Mouse (Mus musculus): ENCODE data around the gene Kcnk4.

Gene Kcnk4

DNA sequence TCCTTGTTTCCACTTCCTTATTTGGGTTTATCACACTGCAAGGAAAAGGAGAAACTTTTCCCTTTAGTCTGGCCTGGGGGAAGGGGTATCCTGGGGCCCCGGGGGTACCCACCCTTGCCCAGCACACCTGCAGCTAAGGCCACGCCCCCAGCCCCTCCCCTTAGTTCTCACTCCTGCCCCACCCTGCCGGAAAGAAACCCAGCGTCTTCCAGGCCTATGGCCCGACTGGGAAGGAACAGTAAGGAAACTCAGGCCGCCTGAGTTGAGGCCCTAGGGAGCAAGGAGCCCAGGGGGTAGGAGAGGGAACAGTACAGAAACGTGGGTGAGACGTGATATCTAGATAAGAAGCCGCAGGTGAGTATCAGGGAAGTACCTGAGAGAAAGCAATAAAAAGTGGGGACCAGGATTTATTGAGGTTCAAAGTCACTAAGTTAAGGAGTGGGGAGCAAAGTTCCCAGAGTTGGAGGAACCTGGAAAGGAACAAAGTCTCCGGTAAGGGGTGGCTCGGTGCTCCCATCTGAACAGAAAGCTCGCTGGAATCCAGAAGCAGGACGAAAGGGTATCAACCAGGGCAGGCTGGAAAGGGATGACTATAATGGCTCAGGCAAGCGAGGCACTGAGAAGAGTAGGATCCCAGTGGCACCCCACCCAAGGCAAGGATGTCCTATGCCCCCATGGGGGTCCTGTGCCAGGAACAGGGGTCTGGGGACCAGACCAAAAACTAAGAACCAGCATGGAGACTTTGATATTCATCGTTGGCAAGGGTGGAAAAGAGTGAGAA, 34.4 kb upstream of the Kcnk4 start:
- DNase-seq (ENCODE audit: low read depth, low spot score): no peak

DNA sequence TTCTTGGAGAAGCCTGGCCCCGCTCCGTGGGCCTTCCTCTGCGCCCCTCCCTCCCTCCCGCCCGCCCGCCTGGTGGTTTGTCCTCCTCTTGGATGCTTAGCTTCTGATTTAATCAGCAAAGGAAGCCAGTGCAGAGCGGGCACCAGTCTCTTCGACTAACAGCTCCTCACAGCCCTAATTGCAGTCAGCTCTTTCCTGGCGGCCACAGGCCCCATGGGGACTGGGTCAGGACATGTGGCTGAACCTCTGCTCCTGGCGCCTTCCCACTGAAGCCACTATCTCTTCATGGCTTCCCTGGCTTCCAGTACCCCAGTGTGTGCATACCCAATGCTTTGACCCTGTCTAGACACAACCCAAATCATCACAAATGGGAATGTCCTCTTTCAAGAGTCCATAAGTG, 22.1 kb upstream of the Kcnk4 start:
- no peak for DNase-seq (ENCODE audit: low read depth, low spot score)

DNA sequence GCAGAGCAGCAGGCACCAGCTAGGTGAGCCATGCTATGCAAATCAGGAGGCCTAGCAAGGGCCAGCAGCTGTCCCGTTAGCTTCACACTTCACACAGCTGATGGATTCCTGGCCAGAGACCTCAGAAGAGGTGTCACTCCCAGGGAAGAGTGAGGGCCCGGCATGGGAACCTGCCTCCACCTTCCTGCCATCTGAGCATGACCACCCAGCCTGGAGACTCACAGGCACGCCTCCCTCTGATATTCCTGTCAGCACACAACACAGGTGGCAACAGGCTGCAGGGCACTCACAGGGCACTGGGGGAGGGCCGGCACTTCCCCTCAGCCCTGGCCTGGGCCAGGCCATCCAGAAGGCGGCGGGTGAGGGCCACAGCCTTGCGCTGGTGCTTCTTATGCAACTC, 21.1 kb upstream of the Kcnk4 start:
- DNase-seq (ENCODE audit: low read depth, low spot score): no peak

DNA sequence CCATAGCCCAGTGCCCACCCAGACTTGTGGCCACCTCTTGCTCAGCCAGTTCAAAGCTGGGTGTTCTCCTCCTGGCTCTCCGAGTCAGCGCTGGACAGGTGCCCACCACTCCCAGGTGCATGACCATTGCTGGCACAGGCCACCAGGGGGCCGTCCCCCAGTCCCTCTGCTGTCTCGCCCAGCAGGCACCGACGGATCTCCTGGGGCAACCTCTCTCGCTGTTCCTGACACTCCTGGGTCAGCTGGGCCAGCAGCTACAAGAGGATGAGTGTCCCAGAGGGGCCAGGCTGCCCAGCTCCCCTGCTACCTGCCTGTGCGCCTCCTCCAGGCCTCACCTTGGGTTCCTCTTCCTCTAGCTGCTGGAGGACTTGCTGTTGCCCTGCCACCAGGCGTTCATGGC, 19.7 kb upstream of the Kcnk4 start:
- no peak for DNase-seq (ENCODE audit: low read depth, low spot score)

DNA sequence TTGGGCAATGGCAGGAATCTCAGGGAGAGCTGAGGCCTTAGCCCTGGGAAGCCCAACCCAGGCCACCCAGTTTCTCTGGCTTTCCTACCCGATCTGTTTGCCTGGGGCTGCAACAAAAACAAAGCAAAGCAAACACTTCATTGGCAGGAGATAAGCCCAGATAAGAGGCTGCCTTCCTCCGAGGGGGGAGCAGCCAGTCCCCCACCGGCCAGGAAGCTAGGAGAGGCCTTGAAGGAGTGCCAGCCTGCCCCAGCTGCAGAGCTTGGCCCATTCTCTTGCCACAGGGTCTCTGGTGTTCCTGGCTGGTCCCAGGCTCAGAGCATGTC, 18.4 kb upstream of the Kcnk4 start:
- no peak for DNase-seq (ENCODE audit: low read depth, low spot score)

DNA sequence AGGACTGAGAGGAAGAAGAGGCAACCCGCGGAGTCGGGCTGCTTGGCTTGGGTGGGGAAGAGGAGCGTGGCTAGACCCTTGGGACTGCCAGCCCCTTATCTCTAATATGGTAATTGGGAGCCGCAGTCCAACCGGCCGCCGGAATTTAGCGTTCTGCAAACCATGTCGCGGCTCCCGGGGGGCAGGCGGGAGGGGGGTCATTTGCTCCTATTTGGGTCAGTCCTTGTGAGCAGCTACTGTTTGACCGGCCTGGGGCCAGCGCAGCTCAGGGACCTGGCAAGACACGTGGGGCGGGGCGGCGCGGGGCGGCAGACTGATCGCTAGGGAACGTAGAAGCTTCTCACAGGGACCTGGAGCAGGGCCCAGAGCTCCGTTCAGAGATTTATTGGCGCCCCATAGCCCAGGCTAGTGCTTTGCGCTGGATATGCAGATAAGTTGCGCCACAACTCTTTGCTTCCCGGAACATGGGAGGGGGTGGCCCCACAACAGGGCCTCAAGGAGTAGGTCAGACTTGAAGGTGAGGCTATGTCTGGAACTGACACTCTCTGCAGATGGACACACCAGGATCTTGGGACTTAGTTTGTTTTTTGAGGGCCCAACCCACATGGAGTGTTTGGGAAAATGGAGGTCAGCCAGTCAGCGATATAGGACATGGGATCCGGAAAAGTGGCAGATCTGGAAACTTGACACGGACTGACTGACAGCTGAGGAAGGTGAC, 17.8 kb upstream of the Kcnk4 start:
- peak; percentile 26 for DNase-seq (ENCODE audit: low read depth, low spot score)

DNA sequence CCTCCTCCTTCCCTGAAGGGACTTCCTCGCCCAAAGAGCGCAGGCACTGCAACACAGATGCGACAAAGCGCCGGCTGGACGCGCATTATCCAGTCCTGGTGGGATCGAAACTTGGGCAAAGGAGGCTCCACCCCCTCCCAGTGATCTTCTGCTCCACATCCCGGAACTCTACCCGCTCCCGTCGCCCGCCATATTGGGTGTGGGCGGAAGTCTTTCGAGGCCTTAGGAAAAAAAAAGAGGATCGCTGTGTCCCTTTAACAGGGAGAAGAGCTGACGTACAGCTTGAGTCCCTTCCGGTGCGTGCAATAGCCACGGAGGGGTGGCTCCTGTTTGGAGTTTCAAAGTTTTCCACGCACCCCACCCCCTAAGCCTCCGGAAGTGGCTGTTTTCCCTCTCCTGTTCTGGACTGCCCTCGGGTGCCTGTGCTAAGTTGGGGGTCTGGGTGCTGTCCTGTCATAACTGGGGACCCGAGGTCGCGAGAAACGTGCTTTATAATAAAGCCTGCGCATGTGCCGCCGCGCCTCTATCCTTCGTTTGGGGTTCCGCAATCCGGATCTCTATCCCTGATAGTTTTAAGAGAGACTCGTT, 17.2 kb upstream of the Kcnk4 start:
- DNase-seq (ENCODE audit: low read depth, low spot score): peak; percentile 83

DNA sequence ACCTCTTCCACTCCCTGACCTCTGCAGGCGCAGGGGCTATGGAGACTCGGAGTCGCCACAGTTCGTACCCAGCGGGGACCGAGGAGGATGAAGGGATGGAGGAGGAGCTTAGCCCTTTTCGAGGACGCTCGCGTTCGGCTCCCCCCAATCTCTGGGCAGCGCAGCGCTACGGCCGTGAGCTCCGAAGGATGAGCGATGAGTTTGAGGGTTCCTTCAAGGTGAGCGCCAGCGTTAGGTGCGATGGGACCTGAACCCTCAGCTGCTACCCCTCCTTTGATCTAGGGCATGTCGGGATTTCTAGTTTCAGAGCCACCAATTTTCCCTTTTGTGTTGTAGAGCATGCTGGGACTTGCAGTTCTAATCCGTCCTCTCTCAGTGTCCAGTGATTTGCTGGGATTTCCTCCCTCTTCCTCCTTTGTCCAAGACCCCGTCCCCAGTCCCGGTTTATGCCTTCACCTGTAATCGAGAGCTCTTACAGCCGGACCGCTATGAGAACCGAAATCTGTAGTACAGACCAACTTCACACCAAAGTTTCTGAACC, 16.4 kb upstream of the Kcnk4 start:
- DNase-seq (ENCODE audit: low read depth, low spot score): no peak

DNA sequence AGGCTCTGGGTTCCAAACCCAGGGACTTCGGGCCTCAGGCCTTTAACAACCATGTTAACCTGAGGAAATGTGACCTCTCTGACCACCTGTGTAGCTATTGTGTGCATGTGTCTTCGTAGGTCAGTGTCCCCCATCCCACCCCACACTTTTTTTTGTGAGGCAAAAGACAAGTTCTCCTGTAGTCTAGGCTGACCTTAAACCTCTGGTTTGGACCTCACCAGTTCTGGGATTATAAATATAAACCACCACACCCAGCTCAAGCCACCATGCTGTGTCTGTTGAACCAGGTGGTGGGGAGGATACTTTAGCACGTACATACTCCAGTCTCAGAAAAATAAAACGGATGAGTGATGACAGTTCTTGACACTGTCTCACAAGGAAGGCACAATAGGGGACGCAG, 15.6 kb upstream of the Kcnk4 start:
- no peak for DNase-seq (ENCODE audit: low read depth, low spot score)

DNA sequence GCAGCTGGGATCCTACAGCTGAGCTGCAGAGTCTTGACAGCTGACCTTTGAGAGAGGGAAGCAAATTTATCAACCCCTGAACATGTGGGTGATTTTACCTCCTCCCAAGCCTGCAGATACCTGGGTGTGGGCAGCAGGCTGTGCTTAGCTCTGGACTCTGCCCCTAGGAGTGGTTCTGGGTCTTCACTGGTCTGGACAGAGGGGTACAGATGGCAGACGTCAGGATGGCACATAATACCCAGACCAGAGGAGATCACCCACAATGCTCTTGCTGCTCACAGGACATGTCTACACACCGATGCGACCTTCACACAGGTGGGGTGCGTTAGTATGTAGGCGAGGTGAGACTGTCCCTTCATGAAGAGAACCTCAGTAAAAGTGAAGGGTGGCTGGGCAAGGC, 15.2 kb upstream of the Kcnk4 start:
- no peak for DNase-seq (ENCODE audit: low read depth, low spot score)

DNA sequence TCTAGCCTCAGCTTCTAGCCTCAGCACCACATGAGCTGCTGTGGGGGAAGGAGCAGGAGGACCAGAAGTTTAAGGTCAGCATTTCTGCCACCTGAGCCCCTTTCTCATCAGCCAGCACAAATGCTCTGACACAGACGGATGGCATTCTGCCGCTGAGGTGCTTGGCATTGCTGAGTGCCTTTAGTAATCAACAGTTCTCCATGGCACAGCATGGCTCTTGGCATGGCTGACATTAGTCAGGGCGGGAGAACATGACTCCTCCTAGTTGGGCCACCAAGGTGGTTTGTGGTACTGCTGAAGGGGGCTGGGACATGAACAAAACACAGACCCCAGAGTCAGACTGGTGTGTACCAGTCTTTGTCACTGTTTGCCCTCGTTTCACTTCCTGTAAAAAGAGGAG, 13.9 kb upstream of the Kcnk4 start:
- DNase-seq (ENCODE audit: low read depth, low spot score): no peak

DNA sequence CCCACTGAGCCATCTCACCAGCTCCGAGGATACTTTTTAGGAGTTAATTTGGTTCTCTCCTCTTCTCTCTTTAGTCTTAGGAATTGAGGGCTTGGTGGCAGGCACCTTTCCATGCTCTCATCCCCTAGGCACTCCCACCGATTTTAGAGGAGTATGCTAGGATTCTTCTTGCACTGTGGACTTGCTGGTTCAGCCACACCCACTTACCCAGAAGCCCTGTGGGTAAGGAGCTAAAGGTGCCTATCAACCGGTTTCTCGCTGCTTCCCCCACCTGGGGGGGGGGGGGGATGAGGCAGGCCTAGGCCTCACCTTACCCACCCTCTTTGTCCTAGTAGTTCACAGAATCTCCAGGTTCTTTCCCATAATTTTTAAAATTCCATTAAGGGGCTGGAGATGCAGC, 13.4 kb upstream of the Kcnk4 start:
- DNase-seq (ENCODE audit: low read depth, low spot score): no peak

DNA sequence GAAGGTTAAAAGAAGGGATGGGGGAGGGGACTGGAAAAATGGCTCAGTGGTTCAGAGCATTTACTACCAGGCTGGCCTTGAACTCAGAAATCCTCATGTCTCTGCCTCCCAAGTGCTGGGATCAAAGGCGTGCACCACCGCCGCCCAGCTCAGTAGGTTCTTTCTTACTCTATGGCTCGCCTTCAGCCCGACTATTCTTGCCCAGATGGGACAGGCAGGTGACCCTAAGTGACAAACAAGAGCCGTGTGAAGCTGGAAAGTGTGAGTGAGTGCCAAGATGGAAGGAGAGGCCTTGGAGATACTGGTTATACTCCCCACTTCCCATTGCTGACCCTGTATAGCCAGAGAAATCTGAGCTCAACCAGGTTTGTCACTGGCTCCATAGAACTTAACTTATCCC, 9.4 kb upstream of the Kcnk4 start:
- no peak for DNase-seq (ENCODE audit: low read depth, low spot score)

DNA sequence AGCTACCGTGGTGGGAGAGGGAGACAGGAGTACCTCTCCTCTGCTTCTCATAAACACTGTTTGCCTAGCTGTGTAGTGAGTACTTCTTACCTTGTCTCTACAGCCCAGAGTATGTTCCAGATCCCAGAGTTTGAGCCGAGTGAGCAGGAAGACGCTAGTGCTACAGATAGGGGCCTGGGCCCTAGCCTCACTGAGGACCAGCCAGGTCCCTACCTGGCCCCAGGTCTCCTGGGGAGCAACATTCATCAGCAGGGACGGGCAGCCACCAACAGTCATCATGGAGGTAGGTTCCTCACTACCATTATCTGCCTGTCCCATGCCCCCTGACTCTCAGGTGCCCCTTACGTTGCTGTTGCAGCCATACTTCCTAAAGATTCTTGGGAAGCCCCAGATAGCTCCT, 8.4 kb upstream of the Kcnk4 start:
- no peak for DNase-seq (ENCODE audit: low read depth, low spot score)

DNA sequence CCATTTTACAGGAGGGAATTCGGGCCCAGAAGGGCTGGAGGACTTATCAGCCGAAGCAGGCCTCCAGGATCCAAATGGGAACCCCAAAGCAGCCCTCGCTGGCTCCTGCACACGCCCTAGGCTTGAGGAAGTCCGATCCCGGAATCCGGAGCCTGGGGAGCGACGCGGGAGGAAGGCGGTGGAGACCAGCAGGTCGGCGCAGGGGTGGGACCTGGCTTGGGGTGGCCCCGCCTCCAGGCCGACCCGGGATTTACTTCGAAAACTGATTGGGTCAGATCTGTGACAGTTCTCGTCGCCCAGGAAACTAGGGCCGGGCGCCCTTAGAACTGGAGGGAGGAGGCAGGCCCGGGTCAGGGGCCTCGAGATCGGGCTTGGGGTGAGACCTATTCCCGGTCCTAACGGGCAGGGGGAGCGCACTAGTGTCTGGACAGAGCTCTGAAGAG, 8.0 kb upstream of the Kcnk4 start, which contains the start of gene Gpr137:
Gpr137 (minus strand) TSS at position 232 of the 443 bp plus-strand sequence.
- peak; percentile 80 for DNase-seq (ENCODE audit: low read depth, low spot score)

DNA sequence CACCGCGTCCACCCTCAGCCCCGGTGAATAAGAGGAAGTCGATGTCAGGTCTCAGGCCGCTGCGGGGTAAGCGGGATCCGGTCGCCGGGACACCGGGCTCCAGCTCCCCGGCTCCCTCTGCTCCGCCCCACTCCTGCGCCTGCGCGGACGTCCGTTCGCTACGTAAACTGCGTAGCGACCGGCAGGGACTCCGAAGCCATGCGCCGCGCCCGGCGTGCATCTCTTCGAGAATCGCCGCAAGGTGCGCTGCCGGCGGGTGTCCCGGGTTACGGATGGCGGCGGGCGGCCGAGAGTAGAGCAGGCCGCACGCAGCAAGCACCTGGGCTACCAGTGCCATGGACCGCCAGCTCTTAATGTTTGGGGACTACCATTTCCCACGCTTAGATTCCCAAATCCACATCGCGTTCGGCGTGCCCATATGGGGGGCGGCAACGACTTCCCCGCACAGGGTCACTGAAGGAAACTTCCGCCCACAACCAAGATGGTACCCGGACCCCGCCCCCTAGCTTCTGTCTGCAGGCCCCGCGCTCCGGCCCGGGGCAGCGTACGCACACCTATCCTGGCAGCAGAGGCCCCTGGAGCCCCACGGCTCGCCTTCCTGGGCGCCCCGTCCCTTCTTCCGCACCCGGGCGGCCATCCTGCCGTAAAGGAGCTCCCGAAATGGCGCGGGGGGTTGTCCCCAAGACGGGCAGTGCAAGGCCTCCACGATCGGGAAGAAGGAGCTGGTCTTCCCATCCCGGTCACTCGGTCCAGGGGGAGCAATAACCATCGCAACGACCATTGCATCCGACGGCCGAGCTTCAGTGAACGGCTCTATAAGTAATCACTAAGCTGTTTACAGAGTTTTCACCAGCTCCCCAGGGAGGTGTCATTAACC, 7.3 kb upstream of the Kcnk4 start, which contains the start of gene Bad:
Bad (plus strand) TSS at position 490 of the 877 bp plus-strand sequence.
- peak; percentile 88 for DNase-seq (ENCODE audit: low read depth, low spot score)

DNA sequence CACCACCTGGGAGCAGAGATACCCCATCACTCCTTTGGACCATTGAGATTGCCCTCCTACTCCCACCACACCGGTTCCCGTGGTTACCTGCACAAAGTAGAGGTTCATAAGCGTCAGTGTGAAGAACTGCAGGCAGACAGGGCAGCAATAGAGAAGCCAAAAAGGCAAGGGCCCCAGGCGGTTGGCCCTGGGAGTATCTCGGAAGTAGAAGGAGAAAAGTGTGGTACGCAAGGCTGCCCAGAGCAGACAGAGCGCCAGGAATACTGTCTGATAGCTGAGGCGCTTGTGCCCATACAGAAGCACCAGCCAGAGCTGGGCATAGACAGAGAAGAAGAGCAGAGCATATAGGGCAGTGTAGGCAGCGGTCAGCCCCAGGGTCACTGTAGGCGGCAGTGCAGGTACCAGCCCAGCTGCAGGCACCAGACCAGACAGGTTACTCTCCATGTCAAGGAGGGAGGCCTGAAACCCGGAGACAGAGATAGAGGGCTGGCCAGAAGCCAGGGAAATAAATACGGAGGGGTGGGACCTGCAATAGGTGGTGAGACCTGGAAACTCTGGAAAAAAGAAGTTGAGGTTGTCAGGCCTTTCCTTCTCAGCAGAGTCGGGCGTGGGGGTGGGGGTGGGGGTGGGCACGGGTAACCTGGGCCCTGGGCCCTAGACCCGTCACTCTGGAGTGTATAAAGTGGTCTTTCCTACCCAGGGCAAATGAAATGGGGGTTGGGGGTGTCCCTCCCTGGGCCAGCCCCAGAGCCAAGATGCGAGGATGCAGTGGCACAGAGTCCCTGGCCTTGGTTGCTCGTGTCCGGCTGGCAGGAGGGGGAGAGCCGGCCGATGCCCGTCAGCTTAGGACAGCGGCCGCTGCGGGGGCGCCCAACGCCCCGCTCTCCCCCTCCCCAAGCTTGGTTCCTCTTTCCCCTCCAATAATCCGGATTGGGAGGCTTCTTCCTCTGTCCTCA, 6.4 kb upstream of the Kcnk4 start:
- DNase-seq (ENCODE audit: low read depth, low spot score): no peak

DNA sequence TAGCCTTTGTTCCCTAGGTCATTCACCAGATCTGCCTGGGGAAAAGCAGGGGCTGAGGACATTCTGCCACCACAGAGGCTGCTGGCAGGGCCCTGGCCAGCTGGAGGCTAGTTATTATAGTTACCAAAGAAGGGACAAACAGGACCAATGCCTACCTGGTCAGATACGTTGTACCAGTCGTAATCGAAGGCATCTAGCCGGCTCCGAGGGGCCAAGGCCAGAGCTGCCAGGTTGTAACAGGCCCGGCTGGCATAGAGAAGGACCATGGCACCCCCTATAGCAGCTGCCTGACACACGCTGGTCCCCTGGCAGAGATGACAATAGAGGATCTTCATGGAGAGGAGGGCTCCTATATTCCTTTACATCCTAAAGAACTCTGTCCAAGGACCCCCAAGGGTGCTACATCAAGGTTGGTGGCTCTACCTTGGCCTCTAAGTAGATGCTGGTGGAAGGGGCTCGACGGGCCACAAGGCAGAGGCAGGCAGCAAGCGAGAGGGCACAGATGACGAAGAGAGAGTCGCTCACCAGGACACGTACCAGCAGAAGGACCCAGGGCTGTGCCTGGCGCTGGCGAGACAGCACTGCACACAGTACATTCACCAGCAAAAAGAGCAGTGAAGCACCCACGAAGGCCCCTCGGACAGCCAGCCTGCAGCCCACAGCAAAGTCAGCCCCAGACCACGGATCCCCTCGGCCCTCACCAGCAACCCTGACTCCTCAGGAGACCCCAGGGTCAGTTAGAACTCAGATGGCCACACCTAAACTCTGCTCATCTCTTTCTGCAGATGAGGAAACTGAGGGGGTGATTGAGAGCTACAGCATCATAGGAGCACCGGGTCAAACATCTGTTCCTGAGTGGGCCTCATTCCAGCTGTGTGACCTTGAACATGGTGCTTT, 5.0 kb upstream of the Kcnk4 start:
- no peak for DNase-seq (ENCODE audit: low read depth, low spot score)

Measured in embryo, embryonic 11.5 days (tissue).